Mouse (Mus musculus) heart, adult 11 months (tissue): ENCODE measurements around the gene Anapc5.

Experiments
- DNase-seq: peaks from one replicate; pipeline ENCODE4 v3.0.0; 2022

The Anapc5 gene

GRCm38 (mm10) chr5:122767283-122767682 is 53.9 kb downstream of the Anapc5 start:
- peak; percentile 83 for DNase-seq

GRCm38 (mm10) chr5:122764032-122764464 is 57.1 kb downstream of the Anapc5 start:
- peak; percentile 96 for DNase-seq

DNA sequence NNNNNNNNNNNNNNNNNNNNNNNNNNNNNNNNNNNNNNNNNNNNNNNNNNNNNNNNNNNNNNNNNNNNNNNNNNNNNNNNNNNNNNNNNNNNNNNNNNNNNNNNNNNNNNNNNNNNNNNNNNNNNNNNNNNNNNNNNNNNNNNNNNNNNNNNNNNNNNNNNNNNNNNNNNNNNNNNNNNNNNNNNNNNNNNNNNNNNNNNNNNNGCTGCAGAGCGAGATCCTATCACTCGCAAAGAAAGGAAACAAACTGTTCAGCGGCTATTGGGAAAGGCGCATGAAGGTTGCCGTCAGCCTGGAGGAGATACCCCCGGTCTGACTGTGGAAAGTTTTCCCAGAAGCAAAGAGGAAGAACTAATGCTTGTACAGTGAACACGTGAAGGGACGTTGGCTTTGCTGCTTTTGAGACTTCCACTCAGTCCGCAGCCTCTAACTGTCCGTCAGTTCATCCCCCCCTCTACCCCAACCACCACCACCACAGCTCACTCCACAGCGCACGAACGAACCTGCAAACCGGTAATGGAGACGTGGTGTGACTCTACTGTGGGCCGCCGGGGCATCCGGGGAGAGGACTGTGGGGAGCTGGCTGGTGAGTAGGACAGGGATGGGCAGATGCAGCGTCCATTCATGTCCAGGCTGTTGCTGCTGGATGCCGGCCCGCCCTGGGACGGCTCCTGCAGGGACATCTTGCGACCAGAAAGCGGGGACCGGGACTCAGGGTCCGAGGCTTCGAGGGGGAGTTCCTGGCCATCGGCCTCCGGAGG is 57.7 kb downstream of the Anapc5 start:
- DNase-seq: no peak

GRCm38 (mm10) chr5:122756680-122757079 is 64.5 kb downstream of the Anapc5 start:
- peak; percentile 96 for DNase-seq

- DNase-seq: no peak
These were observed 65.0 kb downstream of the Anapc5 start for GRCm38 (mm10) chr5:122756144-122756543.

DNA sequence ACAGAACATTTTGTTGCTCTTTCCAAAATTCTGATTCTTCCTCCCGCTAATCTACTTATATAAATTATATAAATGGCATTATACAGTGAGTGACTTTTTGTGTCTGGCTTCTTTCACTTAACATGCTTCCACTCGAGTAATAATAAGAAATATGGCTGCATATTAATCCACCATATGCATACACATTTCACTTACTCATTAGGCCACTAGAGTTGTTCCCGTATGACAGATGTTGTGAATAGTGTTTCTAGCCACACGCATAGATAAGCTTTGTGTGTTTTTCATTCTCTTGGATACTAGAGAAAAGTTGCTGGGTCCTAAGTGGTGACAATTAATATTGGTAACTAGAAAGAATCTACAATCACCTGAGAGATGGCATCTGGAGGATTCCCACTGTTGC is 65.5 kb downstream of the Anapc5 start:
- DNase-seq: no peak

GRCm38 (mm10) chr5:122754477-122754876 is 66.7 kb downstream of the Anapc5 start:
- DNase-seq: no peak

DNA sequence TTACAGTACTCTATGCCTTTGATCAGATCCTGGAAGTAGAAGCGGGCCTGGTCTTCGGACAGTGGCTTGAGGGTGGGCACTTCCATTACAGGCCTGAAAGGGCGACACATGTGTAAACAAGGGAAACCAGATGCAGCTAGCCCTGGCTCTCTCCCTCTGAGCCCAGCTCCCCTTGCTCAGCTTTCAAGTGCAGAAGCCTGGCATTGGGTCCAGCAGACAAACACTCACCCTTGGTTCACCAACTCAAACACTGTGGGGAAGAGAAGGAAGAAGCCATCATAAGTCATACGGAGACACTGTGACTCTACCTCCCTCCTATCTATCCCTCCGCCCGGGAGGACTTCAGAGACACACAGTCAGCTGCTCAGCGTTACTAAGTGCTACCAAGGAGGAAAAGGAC is 73.2 kb downstream of the Anapc5 start:
- no peak for DNase-seq

DNA sequence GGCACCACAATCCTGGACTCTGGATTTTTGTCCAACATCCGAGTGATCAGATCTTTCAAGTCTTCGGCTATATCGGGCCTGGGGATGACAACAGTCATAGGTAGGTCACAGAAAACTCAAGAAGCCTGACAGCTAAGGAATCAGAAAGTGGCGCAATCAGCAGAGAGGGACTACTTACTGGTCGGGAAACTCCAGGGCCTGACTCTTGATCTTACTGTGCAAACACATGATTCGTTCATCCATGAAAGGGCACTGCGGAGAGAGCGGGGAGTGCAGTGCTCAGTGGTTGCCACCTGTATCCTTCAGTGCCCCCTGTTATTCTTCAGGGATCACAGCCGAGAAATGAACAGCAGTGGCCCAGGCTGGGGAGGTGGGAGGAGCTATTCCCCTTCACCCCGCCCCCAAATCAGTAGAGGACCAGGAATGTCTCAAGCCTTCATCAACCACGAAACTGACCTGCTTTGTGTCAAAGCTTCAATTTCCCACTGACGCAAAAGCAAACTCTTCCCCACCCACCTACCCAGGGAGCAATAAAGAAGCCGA is 77.2 kb downstream of the Anapc5 start:
- peak; percentile 71 for DNase-seq
